Mouse (Mus musculus) kidney, postnatal 4 days (tissue): ENCODE results near the gene Il16.

Experiments used
- DNase-seq, 2 experiments: peaks; one replicate each; pipeline ENCODE4 v3.0.0; 2021; ENCODE audit warnings: mixed read lengths in 2 of 2

Il16 gene

GRCm38 (mm10) chr7:83598997-83599912 lies 146.3 kb downstream of the Il16 start:
- DNase-seq: no peak

DNA sequence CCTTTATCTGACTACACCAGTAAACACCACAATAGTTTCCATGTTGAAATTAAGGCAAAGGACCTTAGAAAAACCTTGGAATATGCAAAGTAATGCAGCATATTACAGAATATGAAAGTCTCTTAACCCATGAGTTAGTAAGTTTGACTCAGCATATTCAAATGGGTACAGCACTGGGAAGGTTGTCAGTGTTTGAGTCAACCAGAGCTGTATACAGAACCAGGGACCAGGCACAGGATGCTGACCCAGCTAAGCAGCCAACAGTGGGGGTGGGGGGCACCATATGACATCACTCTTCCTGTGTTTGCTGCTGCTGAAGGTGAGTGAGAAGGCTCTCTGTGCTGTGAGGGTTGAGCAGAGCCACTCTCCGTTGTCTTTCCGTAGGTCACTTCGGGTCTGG lies 148.5 kb downstream of the Il16 start:
- DNase-seq: no peak

GRCm38 (mm10) chr7:83594056-83594455 lies 151.5 kb downstream of the Il16 start:
- peak in 1 of 2 experiments; percentile 15 for DNase-seq
